Mouse (Mus musculus): ENCODE measurements around the gene Frmd8. TPM values are rescaled to one million over a fixed set of nuclear protein-coding genes. Genes with fewer than 3 reads are reported as not detected.

The Frmd8 gene
- polyA plus RNA-seq, 1 experiment: 23.1 TPM

DNA sequence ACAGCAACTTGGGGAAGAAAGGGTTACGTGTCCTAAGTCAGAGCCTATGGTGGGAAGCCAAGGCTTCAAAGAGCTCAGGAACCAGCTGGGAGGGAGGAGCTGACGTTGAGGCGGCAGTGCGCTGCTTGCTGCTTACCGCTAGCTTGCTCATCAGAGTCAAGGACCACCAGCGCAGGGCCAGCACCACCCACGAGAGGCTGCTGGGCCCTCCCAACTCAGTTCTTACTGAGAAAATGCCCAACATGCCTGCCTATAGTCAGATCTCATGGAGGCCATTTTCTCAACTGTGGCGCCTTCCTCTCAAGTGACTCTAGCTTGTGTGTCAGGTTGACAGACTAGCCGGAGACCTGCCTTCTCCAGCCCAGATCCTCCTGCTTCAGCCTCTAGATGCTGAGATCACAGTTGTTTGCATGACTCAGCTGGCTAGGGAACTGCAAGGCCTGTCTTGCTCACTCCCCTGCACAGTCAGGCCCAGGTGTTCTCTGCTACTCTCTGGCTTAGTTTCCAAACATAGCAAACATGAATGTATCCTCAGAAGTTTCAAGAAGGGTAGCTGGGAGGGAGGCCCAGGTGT lies 51.7 kb downstream of the Frmd8 start:
- DNase-seq: peak; percentile 48
- WGBS: 26% methylated on average over 9 of the region's 9 CpGs
- TF ChIP-seq POLR2A (IDR thresholded peaks at IDR 0.05; ENCODE audit: low read depth, low read length): peak; percentile 7
- no peak; the same call in 1 of the 2 replicates for TF ChIP-seq CTCF (conservative IDR thresholded peaks at IDR 0.05; ENCODE audit: insufficient read depth, insufficient read length, low read depth, low read length)
- Histone ChIP-seq H3K36me3 (ENCODE audit: control insufficient read depth, insufficient read depth, low read length) (peaks cover 7% of the 10 kb centered on the region; the same call in 1 of the 2 replicates), H3K27ac (ENCODE audit: insufficient read depth, low read depth, low read length) (peak overlapping the region; percentile 26; the same call in 1 of the 2 replicates), H3K4me1 (ENCODE audit: control insufficient read depth, insufficient read depth, low read length) (peaks cover 39% of the 10 kb centered on the region), H3K4me3 (ENCODE audit: insufficient read depth, low read depth, low read length) (no peak overlapping the region), H3K27me3 (replicated peaks; ENCODE audit: control insufficient read depth, insufficient read depth, low read length) (no peaks in the 10 kb centered on the region)

GRCm38 (mm10) chr19:5822834-5823205 lies 52.3 kb downstream of the Frmd8 start:
- peaks cover 7% of the 10 kb centered on the region; the same call in 1 of the 2 replicates for H3K36me3 ChIP-seq (ENCODE audit: control insufficient read depth, insufficient read depth, low read length)
- DNase-seq: no peak
- peak overlapping the region; percentile 26 for H3K27ac ChIP-seq (ENCODE audit: insufficient read depth, low read depth, low read length)
- H3K4me3 ChIP-seq (ENCODE audit: insufficient read depth, low read depth, low read length): no peak overlapping the region
- peaks cover 42% of the 10 kb centered on the region for H3K4me1 ChIP-seq (ENCODE audit: control insufficient read depth, insufficient read depth, low read length)
- 43% methylated on average over 7 of the region's 7 CpGs for WGBS
- TF ChIP-seq CTCF (conservative IDR thresholded peaks at IDR 0.05; ENCODE audit: insufficient read depth, insufficient read length, low read depth, low read length) (no peak), POLR2A (IDR thresholded peaks at IDR 0.05; ENCODE audit: low read depth, low read length) (no peak)
- no peaks in the 10 kb centered on the region for H3K27me3 ChIP-seq (replicated peaks; ENCODE audit: control insufficient read depth, insufficient read depth, low read length)

- peak; percentile 71 for DNase-seq
- WGBS: 15% methylated on average over 12 of the region's 12 CpGs
- Histone ChIP-seq H3K4me3 (ENCODE audit: insufficient read depth, low read depth, low read length) (no peak overlapping the region), H3K27me3 (replicated peaks; ENCODE audit: control insufficient read depth, insufficient read depth, low read length) (no peaks in the 10 kb centered on the region), H3K36me3 (ENCODE audit: control insufficient read depth, insufficient read depth, low read length) (peaks cover 5% of the 10 kb centered on the region; the same call in 1 of the 2 replicates), H3K27ac (ENCODE audit: insufficient read depth, low read depth, low read length) (peak overlapping the region; percentile 26), H3K4me1 (ENCODE audit: control insufficient read depth, insufficient read depth, low read length) (peaks cover 37% of the 10 kb centered on the region)
- TF ChIP-seq CTCF (conservative IDR thresholded peaks at IDR 0.05; ENCODE audit: insufficient read depth, insufficient read length, low read depth, low read length) (no peak), POLR2A (IDR thresholded peaks at IDR 0.05; ENCODE audit: low read depth, low read length) (peak; percentile 9)
Measured at GRCm38 (mm10) chr19:5822174-5822833, 52.8 kb downstream of the Frmd8 start.

DNA sequence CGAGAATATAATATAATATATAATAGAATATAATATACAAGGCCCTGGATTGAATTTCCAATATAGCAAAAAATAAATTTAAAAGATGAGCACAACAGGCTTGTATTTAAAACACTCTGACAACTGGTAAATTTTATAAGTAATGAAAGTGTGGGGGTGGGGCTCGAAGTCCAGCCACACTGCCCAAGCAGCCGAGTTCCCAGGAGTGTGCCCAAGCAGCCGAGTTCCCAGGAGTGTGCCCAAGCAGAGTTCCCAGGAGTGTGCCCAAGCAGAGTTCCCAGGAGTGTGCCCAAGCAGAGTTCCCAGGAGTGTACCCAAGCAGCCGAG lies 53.3 kb downstream of the Frmd8 start:
- H3K27me3 ChIP-seq (replicated peaks; ENCODE audit: control insufficient read depth, insufficient read depth, low read length): no peaks in the 10 kb centered on the region
- peaks cover 4% of the 10 kb centered on the region; the same call in 1 of the 2 replicates for H3K36me3 ChIP-seq (ENCODE audit: control insufficient read depth, insufficient read depth, low read length)
- TF ChIP-seq POLR2A (IDR thresholded peaks at IDR 0.05; ENCODE audit: low read depth, low read length) (no peak), CTCF (conservative IDR thresholded peaks at IDR 0.05; ENCODE audit: insufficient read depth, insufficient read length, low read depth, low read length) (no peak)
- H3K4me1 ChIP-seq (ENCODE audit: control insufficient read depth, insufficient read depth, low read length): peaks cover 38% of the 10 kb centered on the region
- peak overlapping the region; percentile 26; the same call in 1 of the 2 replicates for H3K27ac ChIP-seq (ENCODE audit: insufficient read depth, low read depth, low read length)
- no peak for DNase-seq
- WGBS: 40% methylated on average over 5 of the region's 5 CpGs
- no peak overlapping the region for H3K4me3 ChIP-seq (ENCODE audit: insufficient read depth, low read depth, low read length)

- DNase-seq: peak; percentile 93
- Histone ChIP-seq H3K27me3 (replicated peaks; ENCODE audit: control insufficient read depth, insufficient read depth, low read length) (no peaks in the 10 kb centered on the region), H3K4me1 (ENCODE audit: control insufficient read depth, insufficient read depth, low read length) (peaks cover 49% of the 10 kb centered on the region), H3K4me3 (ENCODE audit: insufficient read depth, low read depth, low read length) (no peak overlapping the region), H3K27ac (ENCODE audit: insufficient read depth, low read depth, low read length) (peak overlapping the region; percentile 84), H3K36me3 (ENCODE audit: control insufficient read depth, insufficient read depth, low read length) (0 out of 2 replicates have a peak, but pooled peaks cover 2% of the 10 kb centered on the region)
- TF ChIP-seq POLR2A (IDR thresholded peaks at IDR 0.05; ENCODE audit: low read depth, low read length) (no peak), CTCF (conservative IDR thresholded peaks at IDR 0.05; ENCODE audit: insufficient read depth, insufficient read length, low read depth, low read length) (peak; percentile 44)
- WGBS: 17% methylated on average over 12 of the region's 12 CpGs
Measured at GRCm38 (mm10) chr19:5819549-5819948, 55.5 kb downstream of the Frmd8 start.

DNA sequence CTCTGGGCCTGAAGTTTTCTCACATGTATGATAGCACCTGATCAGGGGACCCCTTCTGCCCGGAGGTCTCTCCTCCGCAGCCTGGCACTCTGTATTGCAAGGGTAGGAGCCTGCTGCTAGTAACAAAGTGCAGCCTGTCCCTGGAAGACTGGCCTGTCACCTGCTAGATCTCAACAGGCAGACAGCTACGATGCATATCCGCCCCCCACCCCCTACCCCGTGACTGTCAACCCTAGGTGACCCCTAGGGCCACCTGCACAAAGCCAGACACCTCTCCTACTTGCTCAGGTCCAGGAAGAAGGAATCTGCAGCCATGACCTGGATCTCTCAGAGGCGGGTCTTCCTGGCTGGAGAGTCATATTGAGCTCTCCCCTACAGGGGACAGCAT lies 56.5 kb downstream of the Frmd8 start:
- 60% methylated on average over 6 of the region's 6 CpGs for WGBS
- Histone ChIP-seq H3K27ac (ENCODE audit: insufficient read depth, low read depth, low read length) (peak overlapping the region; percentile 84), H3K27me3 (replicated peaks; ENCODE audit: control insufficient read depth, insufficient read depth, low read length) (no peaks in the 10 kb centered on the region), H3K4me1 (ENCODE audit: control insufficient read depth, insufficient read depth, low read length) (peaks cover 41% of the 10 kb centered on the region), H3K36me3 (ENCODE audit: control insufficient read depth, insufficient read depth, low read length) (no peaks in the 10 kb centered on the region), H3K4me3 (ENCODE audit: insufficient read depth, low read depth, low read length) (no peak overlapping the region)
- no peak for DNase-seq
- TF ChIP-seq CTCF (conservative IDR thresholded peaks at IDR 0.05; ENCODE audit: insufficient read depth, insufficient read length, low read depth, low read length) (no peak), POLR2A (IDR thresholded peaks at IDR 0.05; ENCODE audit: low read depth, low read length) (no peak)

All from kidney, adult 2 months (tissue).